Mouse (Mus musculus) left cerebral cortex, adult 8-10 months (tissue): ENCODE results near the gene Man2a1. TPM values are rescaled to one million over a fixed set of nuclear protein-coding genes. Genes with fewer than 3 reads are reported as not detected.

Experiments
- DNase-seq, 2 experiments: peaks; one replicate each; pipeline ENCODE4 v3.0.0; 2022; ENCODE audit warnings: low spot score in 2 of 2
- total RNA-seq, 4 experiments: library from RNA; stranded (reverse); gene quantifications; 2 replicates each; pipeline ENCODE4 v1.2.4; 2022

Man2a1 gene
- total RNA-seq, result 10 to 100 TPM; 20.3 to 21.7 (median 20.9) TPM

- DNase-seq, result peak; percentile 77 to 86
These were observed at the start of gene Man2a1 for GRCm38 (mm10) chr17:64600372-64601090. Gene Man2a1, plus strand, starts transcription at chr17:64600736.

GRCm38 (mm10) chr17:64553358-64553757 is 47.2 kb upstream of the Man2a1 start:
- DNase-seq, result no peak

GRCm38 (mm10) chr17:64554901-64555300 is 45.6 kb upstream of the Man2a1 start:
- no peak for DNase-seq

- no peak for DNase-seq
These were observed 43.7 kb upstream of the Man2a1 start for GRCm38 (mm10) chr17:64556661-64557445.

GRCm38 (mm10) chr17:64558994-64559540 is 41.5 kb upstream of the Man2a1 start:
- DNase-seq, result no peak

GRCm38 (mm10) chr17:64566435-64566834 is 34.1 kb upstream of the Man2a1 start:
- no peak for DNase-seq

- DNase-seq, result no peak
These were observed 33.0 kb upstream of the Man2a1 start for GRCm38 (mm10) chr17:64567546-64567945.

GRCm38 (mm10) chr17:64573981-64574380 is 26.6 kb upstream of the Man2a1 start:
- DNase-seq, result no peak

- no peak for DNase-seq
These were observed 25.3 kb upstream of the Man2a1 start for GRCm38 (mm10) chr17:64575240-64575639.

- no peak for DNase-seq
These were observed 23.1 kb upstream of the Man2a1 start for GRCm38 (mm10) chr17:64577485-64577884.

GRCm38 (mm10) chr17:64578346-64578745 is 22.2 kb upstream of the Man2a1 start:
- DNase-seq, result no peak

GRCm38 (mm10) chr17:64579696-64580095 is 20.8 kb upstream of the Man2a1 start:
- peak in 1 of 2 experiments; percentile 52 for DNase-seq

- no peak for DNase-seq
These were observed 19.4 kb upstream of the Man2a1 start for GRCm38 (mm10) chr17:64581133-64581532.

- DNase-seq, result no peak
These were observed 18.6 kb upstream of the Man2a1 start for GRCm38 (mm10) chr17:64581962-64582361.

- no peak for DNase-seq
These were observed 10.1 kb upstream of the Man2a1 start for GRCm38 (mm10) chr17:64590483-64590882.

GRCm38 (mm10) chr17:64591366-64591765 is 9.2 kb upstream of the Man2a1 start:
- no peak for DNase-seq

GRCm38 (mm10) chr17:64592355-64592754 is 8.2 kb upstream of the Man2a1 start:
- no peak for DNase-seq

GRCm38 (mm10) chr17:64592788-64593187 is 7.7 kb upstream of the Man2a1 start:
- DNase-seq, result no peak

GRCm38 (mm10) chr17:64597770-64598169 is 2.8 kb upstream of the Man2a1 start:
- no peak for DNase-seq

GRCm38 (mm10) chr17:64599916-64600315 is 620 bp upstream of the Man2a1 start:
- DNase-seq, result no peak

- peak in 1 of 2 experiments; percentile 37 for DNase-seq
These were observed 685 bp downstream of the Man2a1 start for GRCm38 (mm10) chr17:64601091-64601750.
